Mouse (Mus musculus) cerebellum, adult 9-11 months (tissue): Measurements from ENCODE around the gene Miga1.

Experiments
- DNase-seq: peaks from one replicate; pipeline ENCODE4 v3.0.0; 2022

Gene Miga1

GRCm38 (mm10) chr3:152243304-152243703 lies 96.9 kb downstream of the Miga1 start:
- DNase-seq: no peak

- DNase-seq: no peak
Observed at GRCm38 (mm10) chr3:152241098-152241497, 99.1 kb downstream of the Miga1 start.

DNA sequence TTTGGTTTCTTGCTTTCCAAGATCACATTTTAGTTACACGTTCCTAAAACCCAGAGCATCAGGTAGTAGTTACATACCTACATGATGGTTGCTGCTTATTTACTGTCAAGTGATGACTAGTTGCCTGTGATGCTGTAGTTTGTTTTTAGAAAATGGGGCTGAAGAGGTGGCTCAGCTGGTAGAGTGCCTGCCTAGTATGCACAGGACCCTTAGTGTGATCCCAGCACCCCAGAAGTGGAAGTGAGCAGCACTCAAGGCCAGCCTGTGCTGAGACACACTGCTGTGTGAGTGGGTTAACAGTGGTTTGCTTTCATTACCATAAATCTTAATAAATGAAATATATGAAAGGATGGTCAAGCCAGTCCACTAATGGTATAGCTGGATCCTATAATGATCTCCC lies 100.6 kb downstream of the Miga1 start:
- DNase-seq: no peak

DNA sequence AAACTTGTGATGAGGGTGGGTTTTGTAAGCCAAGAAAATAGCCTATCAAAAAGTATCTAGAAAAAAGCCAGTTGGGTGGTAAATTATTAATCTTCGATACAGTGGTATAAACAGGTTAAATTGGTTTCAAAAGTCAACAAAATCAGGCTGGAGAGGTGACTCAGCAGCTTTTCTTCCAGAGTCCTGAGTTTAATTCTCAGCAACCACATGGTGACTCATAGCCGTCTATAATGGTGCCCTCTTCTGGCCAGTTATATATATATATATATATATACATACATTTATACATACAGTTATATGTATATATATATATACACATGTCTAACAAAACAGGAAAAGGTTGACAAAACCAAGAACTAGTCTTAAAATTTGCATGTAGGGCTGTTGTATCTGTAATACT lies 101.4 kb downstream of the Miga1 start:
- no peak for DNase-seq

GRCm38 (mm10) chr3:152235805-152236204 lies 104.4 kb downstream of the Miga1 start:
- DNase-seq: no peak

DNA sequence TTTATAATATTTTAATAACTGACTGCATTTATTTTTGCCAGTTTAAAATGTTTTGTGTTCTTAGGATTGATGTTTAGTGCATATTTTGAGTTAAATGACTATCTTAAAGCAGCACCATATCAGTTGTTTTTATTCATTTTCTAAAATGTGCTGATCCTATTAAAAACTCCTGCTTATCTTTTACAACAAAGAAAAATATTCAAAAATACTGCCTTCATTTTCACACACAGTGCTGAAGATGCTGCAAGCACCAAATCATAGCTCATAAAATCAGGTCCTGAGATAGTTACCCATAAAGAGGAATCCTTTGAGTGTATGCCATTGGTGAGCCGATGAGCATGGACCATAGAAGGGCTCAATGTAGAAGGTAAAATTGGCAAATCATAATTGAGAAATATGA lies 105.0 kb downstream of the Miga1 start:
- no peak for DNase-seq

DNA sequence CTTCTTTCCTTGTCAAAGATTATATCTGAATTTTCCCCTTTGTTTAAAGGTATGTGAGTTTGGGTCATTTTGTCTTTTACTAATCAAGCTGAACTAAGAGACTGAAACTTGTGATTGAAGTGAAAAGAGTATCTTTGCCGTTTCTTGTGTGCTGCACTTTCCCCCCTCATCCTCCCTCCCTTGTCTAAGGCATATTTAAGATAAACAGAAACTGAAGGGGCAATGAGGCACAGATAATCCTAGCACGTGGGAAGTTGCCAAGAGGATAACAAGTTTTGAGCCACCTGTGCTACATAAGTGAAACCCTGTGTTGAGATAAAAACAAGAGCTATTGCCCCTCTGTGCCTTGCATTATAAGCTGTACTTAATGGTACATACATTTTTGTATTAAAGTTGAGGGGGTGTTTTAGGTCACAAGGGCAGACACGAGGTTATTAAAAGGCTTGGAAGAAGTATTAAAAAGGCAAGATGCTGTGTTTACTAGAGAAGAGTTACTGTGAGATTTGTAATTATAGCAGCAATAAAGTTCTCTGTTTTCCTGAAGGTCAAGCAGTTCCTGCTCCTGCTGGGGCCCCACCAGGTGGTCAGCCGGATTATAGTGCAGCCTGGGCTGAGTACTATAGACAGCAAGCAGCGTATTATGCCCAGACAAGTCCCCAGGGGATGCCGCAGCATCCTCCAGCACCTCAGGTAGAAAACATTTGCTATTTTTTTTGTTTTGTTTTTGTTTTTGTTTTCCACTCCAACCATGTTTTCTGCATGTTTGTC lies 108.7 kb downstream of the Miga1 start:
- DNase-seq: no peak

DNA sequence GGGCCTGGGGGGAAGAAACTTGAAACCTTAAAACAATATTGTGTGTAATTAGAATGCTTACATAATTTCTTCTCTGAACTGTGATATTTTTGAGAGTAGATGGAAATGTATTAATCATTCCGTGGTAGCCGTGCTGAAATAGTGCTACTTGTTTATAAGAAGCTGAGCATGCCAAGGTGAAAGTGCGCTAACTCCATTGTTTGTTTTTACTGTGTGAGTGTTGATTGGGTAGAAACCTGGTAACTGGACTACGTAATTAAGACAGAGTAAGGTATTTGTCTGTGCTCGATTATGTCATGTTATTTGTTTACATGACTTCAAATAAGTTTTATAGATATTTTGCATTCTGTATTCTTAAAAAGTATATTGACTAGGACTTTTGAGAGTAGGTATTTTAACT lies 110.9 kb downstream of the Miga1 start:
- no peak for DNase-seq

DNA sequence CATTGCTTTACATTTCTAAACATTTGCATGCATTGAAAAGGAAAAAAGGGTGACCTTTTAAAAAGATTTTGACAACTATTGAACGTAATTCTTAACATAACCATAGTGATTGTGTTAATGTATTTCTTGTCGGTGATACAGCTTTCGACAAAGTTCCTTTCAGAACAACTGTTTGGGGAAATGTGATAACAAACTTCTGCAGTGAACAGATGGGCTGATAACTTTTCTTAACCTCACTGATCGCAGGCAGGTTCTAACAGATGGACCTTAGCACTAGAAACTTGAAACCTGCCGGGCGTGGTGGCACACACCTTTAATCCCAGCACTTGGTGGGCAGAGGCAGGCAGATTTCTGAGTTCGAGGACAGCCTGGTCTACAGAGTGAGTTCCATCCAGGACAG lies 111.4 kb downstream of the Miga1 start:
- no peak for DNase-seq

GRCm38 (mm10) chr3:152225906-152226305 lies 114.3 kb downstream of the Miga1 start:
- no peak for DNase-seq

DNA sequence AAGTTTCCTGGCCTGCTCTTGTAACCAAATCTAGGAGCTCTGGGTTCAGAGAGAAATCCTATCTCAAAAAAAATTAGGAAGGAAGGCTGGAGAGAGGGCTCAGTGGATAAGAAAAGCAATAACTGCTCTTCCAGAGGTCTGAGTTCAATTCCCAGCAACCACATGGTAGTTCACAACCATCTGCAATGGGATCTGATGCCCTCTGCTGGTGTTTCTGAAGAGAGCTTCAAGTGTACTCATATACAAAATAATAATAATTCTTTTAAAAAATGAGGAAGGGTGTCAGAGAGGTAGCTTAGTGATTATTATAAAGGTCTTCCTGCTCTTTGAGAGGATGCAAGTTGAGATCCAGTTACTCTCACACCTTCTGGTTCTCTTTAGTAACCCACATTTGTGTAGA lies 115.3 kb downstream of the Miga1 start:
- no peak for DNase-seq
